Mouse (Mus musculus) liver, embryonic 16.5 days (tissue): ENCODE results near the gene Gpr157. TPM values are rescaled to one million over a fixed set of nuclear protein-coding genes. Genes with fewer than 3 reads are reported as not detected.

Experiments used
- ATAC-seq: fragments of 200-750 bp; cut with Nextera tagmentation; 2 replicates; pipeline ENCODE4 v1.8.0; 2017; ENCODE audit warnings: low read depth, mild to moderate bottlenecking, moderate number of reproducible peaks, moderate library complexity
- H3K27ac ChIP-seq: fragments of 300-500 bp; sonication (generic); 2 replicates; pipeline ENCODE4 v1.5.1; 2014; ENCODE audit warnings: mild to moderate bottlenecking, low read length
- H3K27me3 ChIP-seq: fragments of 300-500 bp; sonication (generic); 2 replicates; pipeline ENCODE4 v1.6.1; 2014; ENCODE audit warnings: low read depth, low read length, mixed read lengths; ENCODE audit not compliant: control insufficient read depth, insufficient read depth
- H3K36me3 ChIP-seq: fragments of 300-500 bp; sonication (generic); 2 replicates; pipeline ENCODE4 v1.6.1; 2014; ENCODE audit warnings: mild to moderate bottlenecking; ENCODE audit not compliant: control insufficient read depth, insufficient read depth
- H3K4me1 ChIP-seq: fragments of 300-500 bp; sonication (generic); 2 replicates; pipeline ENCODE4 v1.6.1; 2014; ENCODE audit warnings: low read depth, low read length, mixed read lengths; ENCODE audit not compliant: control insufficient read depth
- H3K4me2 ChIP-seq: fragments of 300-500 bp; sonication (generic); 2 replicates; pipeline ENCODE4 v1.6.1; 2014; ENCODE audit warnings: low read depth, low read length, mixed read lengths
- H3K4me3 ChIP-seq: fragments of 300-500 bp; sonication (generic); 2 replicates; pipeline ENCODE4 v1.5.1; 2014; ENCODE audit warnings: low read depth, mild to moderate bottlenecking, low read length
- H3K9ac ChIP-seq: fragments of 300-500 bp; sonication (generic); 2 replicates; pipeline ENCODE4 v1.6.1; 2014; ENCODE audit warnings: low read depth, low read length
- H3K9me3 ChIP-seq: fragments of 300-500 bp; sonication (generic); replicated peaks from 2 replicates; pipeline ENCODE4 v1.6.1; 2016; ENCODE audit warnings: low read length; ENCODE audit not compliant: control insufficient read depth
- WGBS: fragments of 180-500 bp; shearing (Covaris S2); extraction: QIAGEN DNeasy Blood & Tissue Kit; methylation state at CpG from one replicate; pipeline ENCODE4 v1.1.7; 2014; ENCODE audit not compliant: insufficient replicate concordance; 5-methylcytosine and 5-hydroxymethylcytosine counted together
- polyA plus RNA-seq: library from polyadenylated mRNA; unstranded; fragments of >200 nt; fragmentation: Nextera tagmentation; extraction: Ambion mirVana; gene quantifications from 2 replicates; pipeline ENCODE4 v1.2.1, GENCODE M21; 2015

The Gpr157 gene
- polyA plus RNA-seq, 1 experiment from 2014 or later: 0.74 TPM

DNA sequence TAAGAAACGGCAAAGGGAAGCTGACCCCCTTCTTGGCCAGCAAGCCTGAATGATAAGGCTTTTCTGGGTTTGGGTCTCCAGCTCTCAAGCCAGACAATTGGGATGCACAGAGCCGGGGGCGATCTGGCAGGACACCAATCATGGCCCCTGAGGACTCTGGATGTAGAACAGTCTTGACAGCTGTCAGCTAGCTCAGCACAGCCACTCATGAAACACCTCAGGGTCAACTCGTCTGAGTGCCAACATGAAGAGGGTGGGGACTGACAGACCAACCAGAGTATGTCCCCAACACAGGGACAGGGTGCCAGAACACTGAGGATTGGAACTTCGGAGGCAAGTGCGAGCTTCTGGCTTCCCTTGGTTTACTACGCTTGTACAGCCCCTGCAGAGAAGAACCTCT, 7.9 kb upstream of the Gpr157 start:
- Histone ChIP-seq H3K4me1 (no peaks in the 10 kb centered on the region), H3K27me3 (no peaks in the 10 kb centered on the region), H3K9ac (no peak overlapping the region), H3K36me3 (no peaks in the 10 kb centered on the region), H3K4me3 (no peak overlapping the region), H3K4me2 (no peak overlapping the region), H3K27ac (no peak overlapping the region), H3K9me3 (no peaks in the 10 kb centered on the region)
- ATAC-seq: no peak
- WGBS: 54% methylated on average over 7 of the region's 7 CpGs

DNA sequence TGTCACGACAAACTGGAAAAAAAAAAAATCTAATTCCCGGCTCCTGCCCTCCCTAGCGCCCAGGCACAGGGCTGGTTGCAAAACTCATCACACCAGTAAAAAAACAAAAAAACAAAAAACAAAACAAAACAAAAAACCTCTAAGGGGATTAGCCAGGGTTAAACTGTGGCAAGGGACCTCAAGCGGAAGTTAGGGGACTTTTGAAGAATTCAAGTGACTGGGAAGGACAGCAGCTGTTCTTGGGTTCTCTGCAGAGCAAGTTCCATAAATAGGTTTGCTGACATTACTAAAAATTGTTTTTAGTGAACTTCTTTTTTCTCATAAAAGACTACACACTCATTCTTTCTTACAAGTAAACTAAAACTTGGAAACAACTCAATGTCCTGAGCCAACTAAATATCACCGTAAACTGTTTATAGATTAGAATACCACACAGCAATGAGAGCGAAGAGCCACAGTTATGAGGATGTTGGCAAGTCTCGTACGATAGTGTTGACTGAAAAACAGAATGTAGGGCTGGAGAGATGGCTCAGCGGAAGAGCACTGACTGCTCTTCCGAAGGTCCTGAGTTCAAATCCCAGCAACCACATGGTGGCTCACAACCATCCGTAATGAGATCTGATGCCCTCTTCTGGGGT, 6.7 kb upstream of the Gpr157 start:
- H3K9me3 ChIP-seq: no peaks in the 10 kb centered on the region
- H3K4me1 ChIP-seq: no peaks in the 10 kb centered on the region
- 67% methylated on average over 11 of the region's 11 CpGs for WGBS
- no peaks in the 10 kb centered on the region for H3K27me3 ChIP-seq
- no peak for ATAC-seq
- no peak overlapping the region for H3K9ac ChIP-seq
- no peak overlapping the region for H3K27ac ChIP-seq
- H3K4me2 ChIP-seq: no peak overlapping the region
- no peak overlapping the region for H3K4me3 ChIP-seq
- H3K36me3 ChIP-seq: no peaks in the 10 kb centered on the region

DNA sequence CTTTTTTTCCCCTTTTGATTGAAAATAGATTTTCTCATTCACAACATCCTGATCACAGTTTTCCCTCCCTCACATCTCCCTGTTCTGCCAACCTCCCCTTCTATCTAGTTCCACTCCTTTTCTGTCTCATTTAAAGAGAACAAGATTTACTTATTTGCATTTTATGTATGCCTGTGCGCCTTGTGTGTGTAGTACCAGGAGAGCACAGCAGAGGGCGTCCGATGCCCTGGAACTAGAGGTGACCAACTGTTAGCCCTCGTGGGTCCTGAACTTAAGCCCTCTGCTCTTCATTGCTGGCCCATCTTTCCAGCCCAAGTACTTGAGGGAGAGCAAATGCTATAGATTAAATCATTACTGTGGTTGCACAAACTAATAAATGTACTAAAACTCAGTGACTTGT, 1.8 kb upstream of the Gpr157 start:
- Histone ChIP-seq H3K4me2 (no peak overlapping the region), H3K27ac (no peak overlapping the region), H3K9me3 (no peaks in the 10 kb centered on the region), H3K27me3 (peaks cover 6% of the 10 kb centered on the region), H3K4me3 (no peak overlapping the region), H3K9ac (no peak overlapping the region), H3K4me1 (peaks cover 7% of the 10 kb centered on the region), H3K36me3 (no peaks in the 10 kb centered on the region)
- 66% methylated on average over 4 of the region's 4 CpGs for WGBS
- ATAC-seq: no peak

DNA sequence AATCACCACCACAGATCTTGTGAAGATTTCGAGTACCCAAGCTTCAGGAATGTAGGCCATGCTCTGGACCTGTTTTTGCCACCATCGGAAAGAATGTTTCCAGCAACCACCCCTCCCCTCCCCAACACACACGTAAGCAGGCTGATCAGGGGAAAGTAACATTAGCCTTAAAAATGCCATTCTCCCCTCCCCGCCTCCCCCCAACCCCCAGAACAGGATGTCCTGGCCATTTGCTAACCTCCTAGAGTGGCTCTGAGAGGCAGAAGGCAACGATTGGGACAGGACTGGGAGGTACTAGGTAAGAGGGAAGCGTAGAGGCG, 364 bp upstream of the Gpr157 start:
- no peaks in the 10 kb centered on the region for H3K36me3 ChIP-seq
- H3K9me3 ChIP-seq: no peaks in the 10 kb centered on the region
- H3K4me1 ChIP-seq: peaks cover 7% of the 10 kb centered on the region
- no peak overlapping the region for H3K27ac ChIP-seq
- peak overlapping the region; percentile 85 for H3K4me2 ChIP-seq
- H3K9ac ChIP-seq: no peak overlapping the region
- peaks cover 6% of the 10 kb centered on the region for H3K27me3 ChIP-seq
- H3K4me3 ChIP-seq: peak overlapping the region; percentile 63
- ATAC-seq: no peak
- 2% methylated on average over 7 of the region's 7 CpGs for WGBS

DNA sequence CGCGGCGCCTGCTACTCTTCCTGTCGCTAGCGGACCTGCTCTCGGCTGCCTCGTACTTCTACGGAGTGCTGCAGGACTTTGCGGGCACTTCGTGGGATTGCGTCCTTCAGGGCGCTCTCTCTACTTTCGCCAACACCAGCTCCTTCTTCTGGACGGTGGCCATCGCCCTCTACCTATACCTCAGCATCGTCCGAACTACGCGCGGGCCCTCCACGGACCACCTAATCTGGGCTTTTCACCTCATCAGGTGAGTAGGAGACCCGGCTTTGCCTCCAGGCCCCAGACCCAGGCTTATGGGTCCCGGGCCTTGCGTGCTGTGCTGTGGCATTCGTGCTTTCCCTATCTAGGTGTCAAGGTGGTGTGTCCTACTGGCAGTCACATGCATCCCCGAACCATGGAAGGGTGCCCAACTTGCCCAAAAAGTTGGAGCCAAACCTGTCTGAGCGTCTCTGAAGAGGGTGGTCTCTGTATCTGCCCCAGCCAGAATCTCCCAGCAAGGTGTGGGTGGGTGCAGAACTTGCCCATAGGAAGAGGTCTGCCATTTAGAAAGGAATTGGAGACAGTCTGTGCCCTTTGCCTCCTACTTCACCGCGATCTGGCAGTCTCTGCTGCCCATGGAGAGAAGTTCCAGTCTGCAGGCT, 845 bp downstream of the Gpr157 start:
- WGBS: 14% methylated on average over 29 of the region's 29 CpGs
- Histone ChIP-seq H3K36me3 (no peaks in the 10 kb centered on the region), H3K9me3 (no peaks in the 10 kb centered on the region), H3K9ac (peak overlapping the region; percentile 61), H3K4me3 (peak overlapping the region; percentile 63), H3K4me2 (peak overlapping the region; percentile 85), H3K27ac (0 out of 2 replicates have a peak overlapping the region, but pooled peaks have one; percentile 55), H3K4me1 (peaks cover 7% of the 10 kb centered on the region), H3K27me3 (peaks cover 6% of the 10 kb centered on the region)
- ATAC-seq: no peak

DNA sequence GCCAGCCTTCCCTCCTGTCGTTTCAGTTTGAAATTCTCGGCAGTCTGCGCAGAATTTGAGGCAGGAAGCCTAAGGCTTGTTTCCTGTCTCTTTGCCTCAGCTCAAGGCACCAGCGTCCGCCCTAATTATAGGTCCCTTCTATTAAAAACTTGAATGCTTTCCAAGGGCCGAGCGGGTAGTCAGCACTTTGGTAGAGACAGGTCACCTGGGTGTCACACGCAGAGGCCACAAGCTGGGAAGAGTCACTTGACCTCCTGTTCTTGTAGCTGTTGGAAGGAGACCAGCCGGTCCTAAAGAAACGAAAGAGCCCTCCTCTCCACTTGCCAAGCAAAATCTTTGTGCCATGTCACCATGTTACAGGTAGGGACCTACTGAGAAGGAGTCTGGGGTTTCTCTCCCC, 2.0 kb downstream of the Gpr157 start:
- 49% methylated on average over 10 of the region's 10 CpGs for WGBS
- no peaks in the 10 kb centered on the region for H3K9me3 ChIP-seq
- ATAC-seq: no peak
- H3K4me1 ChIP-seq: peaks cover 7% of the 10 kb centered on the region
- no peak overlapping the region for H3K4me2 ChIP-seq
- no peak overlapping the region for H3K9ac ChIP-seq
- no peak overlapping the region for H3K27ac ChIP-seq
- no peaks in the 10 kb centered on the region for H3K36me3 ChIP-seq
- no peak overlapping the region for H3K4me3 ChIP-seq
- peaks cover 6% of the 10 kb centered on the region for H3K27me3 ChIP-seq

DNA sequence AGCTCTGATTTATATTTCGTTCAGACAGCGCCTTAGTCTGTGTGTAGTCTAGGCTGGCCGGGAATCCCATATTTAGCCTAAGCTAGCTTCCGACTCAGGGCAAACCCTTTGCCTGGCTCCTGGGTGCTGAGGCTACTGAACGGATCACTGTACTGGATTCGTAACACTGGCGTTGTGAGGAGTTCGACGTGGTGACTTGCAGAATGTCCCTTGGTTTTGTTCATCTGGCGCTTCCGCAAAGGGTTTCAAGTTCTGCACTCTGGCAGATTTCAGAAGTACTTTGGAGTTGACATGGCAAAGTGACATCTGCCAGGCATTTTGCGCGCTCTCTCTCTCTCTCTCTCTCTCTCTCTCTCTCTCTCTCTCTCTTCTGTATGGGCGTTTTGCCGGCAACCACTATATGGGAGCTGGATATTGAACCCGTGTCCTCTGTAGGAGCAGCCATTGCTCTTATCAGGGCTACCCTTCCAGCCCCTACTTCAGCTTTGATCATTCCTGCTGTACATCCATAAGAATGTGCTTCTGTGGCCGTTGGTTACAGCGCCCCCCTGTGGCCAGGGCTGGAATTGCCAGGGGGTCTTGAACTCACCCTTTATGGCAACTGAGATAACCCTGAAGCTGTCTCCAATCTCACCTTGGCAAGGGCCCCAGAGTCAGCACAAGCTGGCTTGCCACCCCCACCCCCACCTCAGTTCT, 4.9 kb downstream of the Gpr157 start:
- WGBS: 69% methylated on average over 18 of the region's 18 CpGs

DNA sequence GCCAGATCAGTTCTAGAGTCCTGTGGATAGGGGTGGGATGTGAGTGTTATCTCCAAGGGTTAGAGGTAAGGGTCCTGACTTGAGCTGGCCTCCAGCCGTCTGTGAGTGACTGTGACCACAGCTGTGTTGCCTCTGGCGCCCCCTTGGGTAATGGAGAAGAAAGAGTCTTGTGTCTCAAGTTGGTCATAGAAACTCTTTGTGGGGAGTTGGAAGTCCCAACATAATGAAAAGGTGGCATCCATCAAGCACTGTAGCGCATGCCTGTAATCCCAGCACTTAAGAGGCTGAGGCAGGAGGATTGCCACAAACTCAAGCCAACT, 5.4 kb downstream of the Gpr157 start:
- Histone ChIP-seq H3K9ac (no peak overlapping the region), H3K36me3 (no peaks in the 10 kb centered on the region), H3K9me3 (no peaks in the 10 kb centered on the region), H3K4me3 (no peak overlapping the region), H3K4me1 (peaks cover 4% of the 10 kb centered on the region), H3K27me3 (peaks cover 6% of the 10 kb centered on the region), H3K4me2 (no peak overlapping the region), H3K27ac (no peak overlapping the region)
- no peak for ATAC-seq
- 33% methylated on average over 3 of the region's 3 CpGs for WGBS

More for the DNA sequence above, 4.9 kb downstream of the Gpr157 start:
- H3K9ac ChIP-seq: no peak overlapping the region
- H3K9me3 ChIP-seq: no peaks in the 10 kb centered on the region
- H3K27me3 ChIP-seq: peaks cover 6% of the 10 kb centered on the region
- no peak overlapping the region for H3K4me3 ChIP-seq
- peaks cover 4% of the 10 kb centered on the region for H3K4me1 ChIP-seq
- no peaks in the 10 kb centered on the region for H3K36me3 ChIP-seq
- H3K4me2 ChIP-seq: no peak overlapping the region
- H3K27ac ChIP-seq: no peak overlapping the region
- no peak for ATAC-seq
